Mouse (Mus musculus) liver, postnatal 0 days (tissue): ENCODE data around the gene Smarcb1.
"Not testable (repeated sequence)": the region's sequence is repeated elsewhere in the genome, so short reads cannot be mapped to it uniquely, and the experiment has no call there.

Experiments
- CTCF ChIP-seq: sonication (generic); IDR thresholded peaks from 2 replicates; pipeline ENCODE4 v1.5.1; 2016; ENCODE audit warnings: antibody characterized with exemption, low read depth
- EP300 ChIP-seq: IDR thresholded peaks from 2 replicates; pipeline ENCODE4 v1.6.1; 2016; ENCODE audit warnings: antibody characterized with exemption, low read depth, mild to moderate bottlenecking

GRCm38 (mm10) chr10:75859786-75860470, 61.5 kb downstream of the Smarcb1 start, which contains the start of gene Mif:
- TF ChIP-seq EP300, CTCF: not testable (repeated sequence)
